Mouse (Mus musculus) left cerebral cortex, postnatal 4 days (tissue): Measurements from ENCODE around the gene Cep41. TPM values are rescaled to one million over a fixed set of nuclear protein-coding genes. Genes with fewer than 3 reads are reported as not detected.

ENCODE experiments used
- microRNA-seq: library from miRNA; unstranded; fragments of <30 nt; microRNA quantifications from one replicate; pipeline ENCODE4 v1.2.0, GENCODE M21; 2022
- total RNA-seq, 2 experiments: library from RNA; stranded (reverse); gene quantifications; 2 replicates each; pipeline ENCODE4 v1.2.3; 2021

Cep41 gene
- total RNA-seq, 2 experiments from 2014 or later, result 7.4 to 10.9 TPM

Small RNA genes within 50 kb of the gene (microRNA-seq; reads per million reads assigned to microRNA genes)
- 8,508 reads per million, percentile 94 among the genes with 10 or more reads in this experiment for gene Mir335

Other genes starting within 250 kb of the Cep41 start
- 10 to 100 TPM; 17.7 to 19.7 TPM for gene Tmem209, start 184.0 kb downstream of the Cep41 start, total RNA-seq
- 1 to 10 TPM in 1 of 2 experiments, under 1 TPM in 1; 0.56 to 1.2 TPM for gene Ssmem1, start 183.9 kb downstream of the Cep41 start, total RNA-seq
- gene Cpa2, start 152.2 kb downstream of the Cep41 start, total RNA-seq, result 1 to 10 TPM; 4.2 to 4.7 TPM
- gene Cpa4, start 125.4 kb downstream of the Cep41 start, total RNA-seq, result under 1 TPM in 1 of 2 experiments, not detected in 1; 0.24 TPM
- gene Cpa5, start 82.7 kb downstream of the Cep41 start, total RNA-seq, result not detected
- gene Cpa1, start 54.5 kb downstream of the Cep41 start, total RNA-seq, result not detected
- gene Mest, start 29.8 kb upstream of the Cep41 start, total RNA-seq, result 100 to 1,000 TPM; 104 to 155 TPM
- 10 to 100 TPM; 51.6 to 52.0 TPM for gene Copg2, start 203.0 kb upstream of the Cep41 start, total RNA-seq
- gene Tsga13, start 221.8 kb upstream of the Cep41 start, total RNA-seq, result 1 to 10 TPM in 1 of 2 experiments, under 1 TPM in 1; 0.56 to 1.7 TPM